Mouse (Mus musculus) midbrain, postnatal 0 days (tissue): ENCODE measurements around the gene Ccdc36. TPM values are rescaled to one million over a fixed set of nuclear protein-coding genes. Genes with fewer than 3 reads are reported as not detected.

Source experiments
- ATAC-seq: fragments of 200-750 bp; cut with Nextera tagmentation; 2 replicates; pipeline ENCODE4 v1.8.0; 2017; ENCODE audit warnings: moderate number of reproducible peaks, mild to moderate bottlenecking, moderate TSS enrichment, moderate library complexity; ENCODE audit not compliant: low FRiP score
- DNase-seq: peaks from one replicate; pipeline ENCODE4 v3.0.0-alpha.2; 2015; ENCODE audit warnings: low spot score
- H3K27ac ChIP-seq: fragments of 300-500 bp; sonication (generic); 2 replicates; pipeline ENCODE4 v1.5.1; 2014; ENCODE audit warnings: low read depth, mild to moderate bottlenecking, low read length, mixed read lengths
- H3K27me3 ChIP-seq: fragments of 300-500 bp; sonication (generic); 2 replicates; pipeline ENCODE4 v1.6.1; 2014; ENCODE audit warnings: low read length, control low read depth, mixed read lengths; ENCODE audit not compliant: insufficient read depth
- H3K36me3 ChIP-seq: fragments of 300-500 bp; sonication (generic); 2 replicates; pipeline ENCODE4 v1.6.1; 2014; ENCODE audit warnings: low read length, control low read depth, mixed read lengths; ENCODE audit not compliant: insufficient read depth
- H3K4me1 ChIP-seq: fragments of 300-500 bp; sonication (generic); 2 replicates; pipeline ENCODE4 v1.6.1; 2014; ENCODE audit warnings: mild to moderate bottlenecking, control low read depth, antibody characterized with exemption, low read length, mixed read lengths; ENCODE audit not compliant: insufficient read depth
- H3K4me2 ChIP-seq: fragments of 300-500 bp; sonication (generic); 2 replicates; pipeline ENCODE4 v1.6.1; 2014; ENCODE audit warnings: low read depth, mild to moderate bottlenecking, low read length, mixed read lengths; ENCODE audit not compliant: poor library complexity, severe bottlenecking
- H3K4me3 ChIP-seq: fragments of 300-500 bp; sonication (generic); 2 replicates; pipeline ENCODE4 v1.5.1; 2014; ENCODE audit warnings: low read depth, mild to moderate bottlenecking, low read length, moderate library complexity
- H3K9ac ChIP-seq: fragments of 300-500 bp; sonication (generic); replicated peaks from 2 replicates; pipeline ENCODE4 v1.6.1; 2014; ENCODE audit warnings: mild to moderate bottlenecking, low read length, moderate library complexity, mixed read lengths; ENCODE audit not compliant: poor library complexity, severe bottlenecking
- H3K9me3 ChIP-seq: fragments of 300-500 bp; sonication (generic); 2 replicates; pipeline ENCODE4 v1.6.1; 2016; ENCODE audit warnings: low read length, control low read depth
- CTCF ChIP-seq: IDR thresholded peaks from 2 replicates; pipeline ENCODE4 v1.5.1; 2016; ENCODE audit warnings: antibody characterized with exemption, mild to moderate bottlenecking
- WGBS: fragments of 180-500 bp; shearing (Covaris S2); extraction: QIAGEN DNeasy Blood & Tissue Kit; methylation state at CpG from one replicate; pipeline ENCODE4 v1.1.7; 2014; 5-methylcytosine and 5-hydroxymethylcytosine counted together
- polyA plus RNA-seq: library from polyadenylated mRNA; unstranded; fragments of >200 nt; fragmentation: Nextera tagmentation; extraction: Ambion mirVana; gene quantifications from 2 replicates; pipeline ENCODE4 v1.2.1, GENCODE M21; 2015
- total RNA-seq: library from RNA; depleted of rRNA; stranded (reverse); fragments of >200 nt; gene quantifications from 2 replicates; pipeline ENCODE4 v1.2.3, GENCODE M21; 2014

The Ccdc36 gene
- total and polyA plus RNA-seq, 2 experiments from 2014 or later = 1.9 to 2.0 TPM

- Histone ChIP-seq H3K9ac (peak overlapping the region; percentile 90), H3K27me3 (no peaks in the 10 kb centered on the region), H3K4me2 (peak overlapping the region; percentile 73), H3K4me1 (peaks cover 29% of the 10 kb centered on the region), H3K27ac (peak overlapping the region; percentile 82), H3K4me3 (peak overlapping the region; percentile 75), H3K36me3 (peaks cover 17% of the 10 kb centered on the region), H3K9me3 (no peaks in the 10 kb centered on the region)
- no peak for TF ChIP-seq CTCF
- ATAC-seq = no peak
- no peak for DNase-seq
- WGBS = 44% methylated on average over 6 of the region's 6 CpGs
Observed at GRCm38 (mm10) chr9:108451519-108452160, 23.4 kb upstream of the Ccdc36 start.

GRCm38 (mm10) chr9:108451170-108451493 is 22.8 kb upstream of the Ccdc36 start:
- no peak for ATAC-seq
- H3K4me2 ChIP-seq = peak overlapping the region; percentile 73
- H3K4me1 ChIP-seq = peaks cover 29% of the 10 kb centered on the region
- H3K4me3 ChIP-seq = peak overlapping the region; percentile 75
- no peaks in the 10 kb centered on the region for H3K9me3 ChIP-seq
- peak overlapping the region; percentile 29 for H3K9ac ChIP-seq
- no peak for DNase-seq
- WGBS = 67% methylated on average over 6 of the region's 6 CpGs
- H3K36me3 ChIP-seq = peaks cover 17% of the 10 kb centered on the region
- no peaks in the 10 kb centered on the region for H3K27me3 ChIP-seq
- no peak for TF ChIP-seq CTCF
- peak overlapping the region; percentile 82 for H3K27ac ChIP-seq

- H3K4me3 ChIP-seq = peak overlapping the region; percentile 75
- peak overlapping the region; percentile 73 for H3K4me2 ChIP-seq
- H3K27me3 ChIP-seq = no peaks in the 10 kb centered on the region
- peaks cover 29% of the 10 kb centered on the region for H3K4me1 ChIP-seq
- ATAC-seq = peak; percentile 35
- H3K9ac ChIP-seq = peak overlapping the region; percentile 29
- 37% methylated on average over 21 of the region's 21 CpGs for WGBS
- TF ChIP-seq CTCF = peak; percentile 8; the same call in 1 of the 2 replicates
- DNase-seq = peak; percentile 76
- H3K27ac ChIP-seq = peak overlapping the region; percentile 82
- H3K9me3 ChIP-seq = no peaks in the 10 kb centered on the region
- H3K36me3 ChIP-seq = peaks cover 17% of the 10 kb centered on the region
Observed at GRCm38 (mm10) chr9:108450292-108451169, 22.2 kb upstream of the Ccdc36 start.

- 11% methylated on average over 4 of the region's 4 CpGs for WGBS
- Histone ChIP-seq H3K9me3 (no peaks in the 10 kb centered on the region), H3K4me1 (peaks cover 29% of the 10 kb centered on the region)
Observed at GRCm38 (mm10) chr9:108449860-108450259, 21.6 kb upstream of the Ccdc36 start.

GRCm38 (mm10) chr9:108445125-108445524 is 16.8 kb upstream of the Ccdc36 start:
- no peak overlapping the region for H3K4me2 ChIP-seq
- H3K27ac ChIP-seq = no peak overlapping the region
- H3K27me3 ChIP-seq = no peaks in the 10 kb centered on the region
- TF ChIP-seq CTCF = no peak
- no peak overlapping the region for H3K4me3 ChIP-seq
- no peak overlapping the region for H3K9ac ChIP-seq
- ATAC-seq (no peak), DNase-seq (no peak)
- peaks cover 17% of the 10 kb centered on the region for H3K36me3 ChIP-seq
- 69% methylated on average over 9 of the region's 9 CpGs for WGBS
- H3K9me3 ChIP-seq = no peaks in the 10 kb centered on the region
- peaks cover 7% of the 10 kb centered on the region for H3K4me1 ChIP-seq

More at GRCm38 (mm10) chr9:108449860-108450259, 21.6 kb upstream of the Ccdc36 start:
- peak overlapping the region; percentile 82 for H3K27ac ChIP-seq
- ATAC-seq (peak; percentile 22; the same call in 1 of the 2 replicates), DNase-seq (peak; percentile 79)
- H3K9ac ChIP-seq = no peak overlapping the region; the same call in 1 of the 2 replicates
- peaks cover 17% of the 10 kb centered on the region for H3K36me3 ChIP-seq
- no peak for TF ChIP-seq CTCF
- peak overlapping the region; percentile 73 for H3K4me2 ChIP-seq
- H3K27me3 ChIP-seq = no peaks in the 10 kb centered on the region
- H3K4me3 ChIP-seq = peak overlapping the region; percentile 15
